Mouse (Mus musculus): Measurements from ENCODE around the gene Gm3336. TPM values are rescaled to one million over a fixed set of nuclear protein-coding genes. Genes with fewer than 3 reads are reported as not detected.
A peak's percentile ranks its signal among the peaks of the same experiment; 100 is the strongest.

Gm3336 gene
- total RNA-seq (2021) = not detected
- long read RNA-seq, experiment 1 = 0 reads
- long read RNA-seq, experiment 2 = 0 reads

DNA sequence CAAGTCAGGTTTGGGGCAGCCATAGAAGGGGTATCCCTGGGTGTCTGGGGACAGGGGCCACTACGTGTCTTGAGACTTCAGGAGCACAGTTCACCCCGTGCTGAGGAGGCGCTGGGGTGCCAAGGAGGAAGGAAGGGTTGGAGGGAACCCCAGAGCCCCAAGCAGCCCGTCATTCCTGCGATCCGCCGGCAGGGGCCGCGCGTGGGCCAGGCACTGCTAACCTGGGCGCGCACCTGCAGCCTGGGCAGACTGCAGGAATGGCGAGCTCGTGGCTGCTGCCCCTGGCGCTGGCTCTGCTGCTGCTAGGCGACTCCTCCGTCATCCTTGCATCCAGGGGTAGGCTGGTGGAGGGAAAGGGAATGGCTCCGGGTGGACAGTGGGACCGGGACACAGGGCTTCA, at the start of gene Gm3336:
Gm3336 (plus strand) TSS at position 247 of the 400 bp plus-strand sequence.
- DNase-seq (ENCODE audit: low spot score) = no peak

DNA sequence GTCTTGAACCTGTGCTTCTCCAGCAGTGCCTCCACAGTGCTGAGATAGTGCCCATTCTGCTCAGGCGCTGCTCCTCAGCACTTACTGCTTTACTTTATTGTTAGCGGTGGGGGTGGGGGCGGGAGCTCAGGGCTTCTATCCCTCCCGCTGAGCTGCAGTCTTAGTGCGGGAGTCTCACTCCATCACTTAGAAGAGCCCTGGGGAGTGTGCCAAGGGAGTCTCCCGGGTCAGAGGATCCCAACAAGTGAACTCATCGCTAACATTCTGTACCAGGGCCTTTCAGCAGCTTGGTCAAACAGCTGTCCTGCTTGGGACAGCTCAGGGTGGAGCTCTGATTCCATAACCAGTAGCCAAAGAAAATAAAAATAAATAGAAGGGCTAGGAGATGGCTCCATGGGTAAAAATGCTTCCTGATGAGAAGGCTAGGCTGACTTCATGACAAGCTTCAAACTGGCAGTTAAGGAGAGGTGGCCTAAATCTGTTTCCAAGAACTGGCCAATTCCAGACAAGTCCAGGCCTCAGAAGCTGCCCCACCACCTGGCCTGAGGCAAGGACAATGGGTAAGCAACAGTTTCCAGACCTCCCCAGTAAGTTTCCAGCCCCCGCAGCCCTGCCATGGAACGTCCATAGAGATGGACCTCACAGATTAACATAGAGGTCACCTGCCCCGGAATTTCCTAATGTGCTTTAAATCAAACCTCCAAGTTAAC, 46.6 kb upstream of the Gm3336 start:
- DNase-seq (ENCODE audit: low spot score) = peak; percentile 79

DNA sequence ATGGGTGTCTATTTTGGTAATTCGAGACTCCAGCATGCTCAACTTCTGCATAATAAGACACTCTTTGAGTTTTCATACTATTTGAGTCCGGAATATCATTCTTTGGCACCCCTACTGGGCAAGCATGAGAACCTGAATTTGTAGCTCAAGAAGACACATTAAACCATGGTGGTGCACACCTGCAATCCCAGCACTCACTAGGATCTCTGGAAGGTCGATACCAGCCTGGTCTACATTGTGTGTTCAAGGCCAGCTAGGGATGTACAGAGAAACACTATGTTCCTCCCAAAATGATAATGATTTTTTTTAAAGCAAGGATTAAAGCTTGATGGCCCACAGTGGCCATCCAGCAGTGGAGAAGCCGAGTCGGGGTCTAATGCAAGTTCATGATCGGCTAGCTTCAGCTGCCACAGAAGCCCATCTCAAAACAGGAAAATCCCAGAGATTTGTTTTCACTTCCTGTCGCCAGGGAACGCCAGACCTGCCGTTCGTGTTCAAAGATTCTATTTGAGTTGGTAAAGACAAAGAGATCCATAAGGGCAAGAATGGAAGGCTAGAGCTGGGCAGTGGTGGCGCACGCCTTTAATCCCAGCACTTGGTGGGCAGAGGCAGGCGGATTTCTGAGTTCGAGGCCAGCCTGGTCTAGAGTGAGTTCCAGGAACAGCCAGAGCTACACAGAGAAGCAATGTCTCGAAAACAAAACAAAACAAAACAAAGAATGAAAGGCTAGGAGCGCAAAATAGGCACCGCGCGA, 45.8 kb upstream of the Gm3336 start:
- no peak for DNase-seq (ENCODE audit: low spot score)

GRCm38 (mm10) chr8:70673079-70673856, 45.1 kb upstream of the Gm3336 start, which contains the start of gene Lsm4:
TSS of gene Lsm4 (plus strand) at chr8:70673248.
- DNase-seq (ENCODE audit: low spot score) = peak; percentile 98

- no peak for DNase-seq (ENCODE audit: low spot score)
Observed at GRCm38 (mm10) chr8:70674109-70674508, 44.2 kb upstream of the Gm3336 start.

DNA sequence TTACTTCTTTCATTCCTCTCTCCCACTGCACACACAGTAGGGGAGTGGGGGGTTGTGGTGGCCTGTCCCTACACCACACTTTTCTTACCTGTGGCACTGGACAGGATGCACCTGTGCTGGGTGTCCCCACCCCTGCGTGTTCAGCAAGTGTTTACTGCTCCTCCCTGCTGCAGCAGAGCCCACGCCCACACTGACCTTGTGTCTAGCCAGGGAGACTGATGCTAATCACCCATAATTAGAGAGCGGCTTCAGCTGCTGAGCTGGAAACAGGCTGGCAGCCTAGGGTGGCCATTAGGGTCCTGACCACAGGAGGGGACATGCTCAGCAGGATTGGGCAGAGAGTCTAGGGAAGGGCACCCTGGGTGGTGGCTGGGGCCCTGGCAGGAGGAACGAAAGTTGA, 43.6 kb upstream of the Gm3336 start:
- no peak for DNase-seq (ENCODE audit: low spot score)

DNA sequence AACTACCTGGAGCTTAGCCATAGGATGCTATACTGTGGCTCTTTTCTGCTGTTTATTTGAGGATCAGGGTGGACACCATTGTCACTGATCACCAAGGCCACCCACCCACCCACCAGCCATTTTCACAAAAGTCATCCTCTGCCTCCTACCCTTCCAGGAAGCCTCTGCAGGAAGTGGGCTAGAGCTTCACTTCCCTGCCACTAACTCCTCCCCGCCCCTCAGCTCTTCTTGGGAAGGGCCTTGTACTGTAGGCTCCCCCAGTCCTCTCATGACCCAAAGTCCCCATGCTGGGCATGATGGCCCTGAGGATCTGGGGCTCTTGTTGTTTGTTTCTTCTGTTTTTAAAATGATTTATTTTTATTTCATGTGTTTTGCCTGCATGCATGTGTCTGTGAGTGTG, 43.0 kb upstream of the Gm3336 start:
- DNase-seq (ENCODE audit: low spot score) = no peak

DNA sequence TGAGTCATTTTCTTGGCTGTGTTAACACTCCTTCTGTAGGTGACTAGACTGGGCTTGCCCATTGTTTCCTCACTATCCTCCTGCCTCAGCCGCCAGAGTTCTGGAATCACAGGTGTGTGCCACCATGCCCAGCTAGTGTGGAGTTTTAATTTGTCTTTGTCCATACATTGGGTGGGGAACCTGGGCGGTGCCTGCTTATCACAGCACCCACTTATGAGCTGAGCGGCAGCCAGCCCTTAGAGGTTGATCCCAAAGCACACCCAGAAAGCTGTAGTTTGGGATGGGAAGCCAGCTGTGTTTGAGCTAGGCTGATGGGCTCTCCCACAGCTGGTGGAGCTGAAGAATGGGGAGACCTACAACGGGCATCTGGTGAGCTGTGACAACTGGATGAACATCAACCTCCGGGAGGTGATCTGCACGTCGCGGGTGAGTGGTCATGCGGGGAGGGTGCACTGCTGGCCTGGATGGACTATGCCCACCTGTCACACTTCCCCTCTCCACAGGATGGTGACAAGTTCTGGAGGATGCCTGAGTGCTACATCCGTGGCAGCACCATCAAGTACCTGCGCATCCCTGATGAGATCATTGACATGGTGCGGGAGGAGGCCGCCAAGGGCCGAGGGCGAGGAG, 40.8 kb upstream of the Gm3336 start:
- DNase-seq (ENCODE audit: low spot score) = no peak

GRCm38 (mm10) chr8:70678679-70679078, 39.7 kb upstream of the Gm3336 start:
- DNase-seq (ENCODE audit: low spot score) = no peak

- no peak for DNase-seq (ENCODE audit: low spot score)
Observed at GRCm38 (mm10) chr8:70679404-70679803, 38.9 kb upstream of the Gm3336 start.

DNA sequence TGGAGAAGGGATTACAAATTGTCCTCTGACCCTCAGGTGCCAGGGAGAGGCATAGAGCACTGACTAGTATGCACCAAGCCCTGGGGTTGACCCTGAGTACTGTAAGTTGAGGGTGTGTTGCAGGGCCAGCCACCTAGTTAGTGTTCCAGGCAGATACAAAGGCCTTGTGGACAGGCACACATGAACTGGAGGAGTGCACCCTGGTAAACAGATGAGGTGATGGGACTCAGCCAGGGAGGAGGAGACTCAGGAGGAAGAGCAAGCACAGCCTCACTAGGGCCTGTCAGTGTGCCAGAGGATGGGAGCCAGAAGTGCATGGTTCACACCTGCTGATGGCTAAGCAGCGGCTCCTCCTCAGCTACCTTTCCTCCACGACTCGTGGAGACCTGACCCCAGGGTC, 38.3 kb upstream of the Gm3336 start:
- DNase-seq (ENCODE audit: low spot score) = no peak

- no peak for DNase-seq (ENCODE audit: low spot score)
Observed at GRCm38 (mm10) chr8:70681410-70681809, 36.9 kb upstream of the Gm3336 start.

DNA sequence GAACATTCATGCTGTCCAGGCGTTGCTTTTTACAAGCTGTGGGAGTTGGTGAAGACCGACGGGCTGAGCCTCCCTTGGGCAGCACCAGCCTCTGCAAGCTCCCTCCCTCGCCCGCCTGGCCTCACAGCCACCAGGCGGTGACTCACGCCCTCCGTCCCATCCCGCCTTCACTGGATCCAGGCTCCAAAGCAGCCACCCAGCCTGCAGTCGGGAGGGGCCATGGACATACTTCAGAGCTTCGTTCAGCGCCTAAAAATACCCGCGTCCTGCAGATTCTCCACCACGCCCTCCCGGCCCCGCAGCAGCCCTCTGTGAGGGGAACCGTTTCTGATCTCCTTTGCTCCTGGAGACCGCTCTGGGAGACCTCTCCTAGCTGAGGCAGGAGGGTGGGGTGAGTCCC, 36.1 kb upstream of the Gm3336 start:
- DNase-seq (ENCODE audit: low spot score) = peak; percentile 91

- DNase-seq (ENCODE audit: low spot score) = no peak
Observed at GRCm38 (mm10) chr8:70682692-70683091, 35.7 kb upstream of the Gm3336 start.

GRCm38 (mm10) chr8:70684291-70684690, 34.1 kb upstream of the Gm3336 start:
- no peak for DNase-seq (ENCODE audit: low spot score)

- DNase-seq (ENCODE audit: low spot score) = peak; percentile 90
Observed at GRCm38 (mm10) chr8:70687576-70687975, 30.8 kb upstream of the Gm3336 start.

DNA sequence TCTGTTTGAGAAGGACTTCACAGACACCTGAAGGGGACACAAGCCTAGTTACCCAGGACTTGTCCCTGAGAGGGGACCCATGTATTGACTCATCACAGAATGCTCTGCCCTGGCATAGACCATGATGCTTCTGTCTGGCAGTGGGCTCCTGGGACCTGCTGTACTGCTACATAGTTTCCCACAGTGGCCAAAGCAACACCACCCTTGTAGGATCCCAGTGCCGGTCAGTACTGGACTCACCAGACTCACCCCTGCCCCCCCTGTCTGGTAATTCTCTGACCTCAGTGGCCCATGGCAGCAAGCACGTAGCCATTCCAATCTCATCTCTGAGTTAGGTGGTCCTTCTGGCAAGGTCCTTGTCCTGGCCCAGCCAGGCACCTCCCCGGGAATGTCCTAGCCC, 30.2 kb upstream of the Gm3336 start:
- no peak for DNase-seq (ENCODE audit: low spot score)

- DNase-seq (ENCODE audit: low spot score) = no peak
Observed at GRCm38 (mm10) chr8:70689892-70690390, 28.4 kb upstream of the Gm3336 start.

GRCm38 (mm10) chr8:70691230-70691629, 27.1 kb upstream of the Gm3336 start:
- no peak for DNase-seq (ENCODE audit: low spot score)

GRCm38 (mm10) chr8:70691727-70692231, 26.6 kb upstream of the Gm3336 start:
- no peak for DNase-seq (ENCODE audit: low spot score)

GRCm38 (mm10) chr8:70693636-70694035, 24.7 kb upstream of the Gm3336 start:
- DNase-seq (ENCODE audit: low spot score) = no peak
